8 mouse cellular contexts compared by ENCODE assay signal in genomic region chr1:39527432-39527831, GRCm38 (mm10). TPM values are rescaled to one million over a fixed set of nuclear protein-coding genes. Genes with fewer than 3 reads are reported as not detected.
A peak's percentile ranks its signal among the peaks of the same experiment; 100 is the strongest.
DNase-seq lines count a peak whose midpoint lies in the region.

No protein-coding gene starts in this region.

- DNase-seq in CD4-positive helper T cell, adult 2 months (ENCODE audit: low read depth, low spot score): peak; percentile 80
- peak; percentile 87 for DNase-seq in R1 (ENCODE audit: low read depth, low spot score)
- DNase-seq in cerebellum, postnatal 10 days: peak; percentile 84 to 91
- peak; percentile 57 to 65 for DNase-seq in gastrocnemius, postnatal 36 days
- peak; percentile 87 for DNase-seq in kidney, postnatal 10 days
- DNase-seq in lung, adult 18-20 months: peak; percentile 56 to 76
- DNase-seq in retina, postnatal 7 days (ENCODE audit: low read depth, low spot score): peak; percentile 64
- peak; percentile 64 for DNase-seq in urinary bladder, adult 2 months (ENCODE audit: low spot score)

- intact Hi-C loops in gastrocnemius, postnatal 36 days (cut with DNase I): loop anchor here (10.0 kb wide), 1 partner anchor 333 kb away; the partner anchor contains the start of gene Npas2

RNA-seq across cellular contexts. Expression of gene Cnot11, which starts 7.4 kb away (rescaled TPM):
- total RNA-seq in gastrocnemius, postnatal 36 days (2021): 10 to 100 TPM; 14.9 to 17.0 TPM
- polyA plus RNA-seq in urinary bladder, adult 2 months (2012; rRNA removed): 16.8 and 17.1 TPM in 2 replicates

RNA-seq across cellular contexts. Expression of gene Tbc1d8, which starts 48.9 kb away (rescaled TPM):
- total RNA-seq in gastrocnemius, postnatal 36 days (2021): 1 to 10 TPM; 6.3 to 7.8 TPM
- polyA plus RNA-seq in urinary bladder, adult 2 months (2012; rRNA removed): 40.9 and 41.8 TPM in 2 replicates

RNA-seq across cellular contexts. Expression of gene Rnf149, which starts 49.8 kb away (rescaled TPM):
- 1 to 10 TPM; 6.0 to 6.9 TPM for total RNA-seq in gastrocnemius, postnatal 36 days (2021)
- 22.1 and 22.5 TPM in 2 replicates for polyA plus RNA-seq in urinary bladder, adult 2 months (2012; rRNA removed)

Comparison
In these comparisons a context has a peak if more than half of its experiments do, and no peak if none do; other contexts are left out.
1. Peak in every context shown above with its lines: DNase-seq.